Comparison of ENCODE assay signal across 26 mouse cellular contexts in the genomic region with DNA sequence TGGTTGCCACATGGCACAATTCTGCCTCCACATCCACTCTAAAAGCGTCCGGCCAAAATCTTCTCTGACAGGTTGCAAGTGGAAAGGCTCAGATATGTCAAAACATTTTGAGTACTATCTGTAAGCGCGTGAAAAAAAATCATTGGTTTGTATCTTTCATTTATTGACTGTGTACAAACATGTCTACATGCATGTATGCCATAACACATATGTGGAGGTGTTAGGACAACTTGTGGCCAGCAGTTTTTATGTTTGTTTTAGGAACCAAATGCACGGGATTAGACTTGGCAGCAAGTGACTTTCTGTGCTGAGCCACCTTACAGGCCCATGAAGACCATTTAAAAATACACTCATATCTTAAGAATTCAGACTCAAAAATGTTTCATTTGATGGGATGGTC.
"Had no signal": no experiment of that assay in that cellular context is flagged by ENCODE, and none has a peak within 500 bp of the region (broad histone marks: within the 10 kb centered on the region; RNA-seq: fewer than 3 reads in every experiment).

No protein-coding gene starts in this region.

- H3K36me3 ChIP-seq: heart, embryonic 13.5 days; heart, embryonic 15.5 days; hindbrain, embryonic 13.5 days; hindbrain, embryonic 15.5 days; kidney, embryonic 15.5 days; limb, embryonic 13.5 days; limb, embryonic 15.5 days; liver, embryonic 12.5 days had no signal

- H3K9me3 ChIP-seq: heart, embryonic 13.5 days; heart, embryonic 15.5 days; hindbrain, embryonic 13.5 days; hindbrain, embryonic 15.5 days; kidney, embryonic 15.5 days; limb, embryonic 13.5 days; limb, embryonic 15.5 days; liver, embryonic 12.5 days had no signal

- ATAC-seq: hindbrain, postnatal 0 days; intestine, embryonic 16.5 days; liver, embryonic 12.5 days had no signal

- H3K27ac ChIP-seq: hindbrain, embryonic 13.5 days; hindbrain, embryonic 15.5 days; hindbrain, postnatal 0 days; kidney, embryonic 15.5 days; kidney, postnatal 0 days; limb, embryonic 13.5 days; limb, embryonic 15.5 days; liver, embryonic 12.5 days; liver, embryonic 14.5 days had no signal

- H3K4me3 ChIP-seq: heart, embryonic 13.5 days; heart, embryonic 15.5 days; hindbrain, embryonic 13.5 days; hindbrain, embryonic 15.5 days; kidney, embryonic 15.5 days; limb, embryonic 13.5 days; limb, embryonic 15.5 days; liver, embryonic 12.5 days had no signal

- H3K9ac ChIP-seq: heart, embryonic 13.5 days; heart, embryonic 15.5 days; hindbrain, embryonic 13.5 days; hindbrain, embryonic 15.5 days; kidney, embryonic 15.5 days; limb, embryonic 13.5 days; limb, embryonic 15.5 days; liver, embryonic 12.5 days; liver, embryonic 14.5 days had no signal

- DNase-seq: gastrocnemius, postnatal 14 days; gastrocnemius, postnatal 36 days; heart, adult 18-20 months; heart, postnatal 14 days; heart, postnatal 36 days; kidney, adult 11 months; kidney, adult 2 months; kidney, adult 9 months; kidney, postnatal 14 days; kidney, postnatal 36 days; layer of hippocampus, adult 9-11 months; layer of hippocampus, postnatal 36 days; left cerebral cortex, postnatal 4 days had no signal

- H3K4me2 ChIP-seq: heart, embryonic 11.5 days; heart, embryonic 13.5 days; heart, embryonic 15.5 days; hindbrain, embryonic 13.5 days; hindbrain, embryonic 15.5 days; kidney, embryonic 15.5 days; limb, embryonic 13.5 days; limb, embryonic 15.5 days; liver, embryonic 12.5 days had no signal

- H3K4me1 ChIP-seq: limb, embryonic 15.5 days; liver, embryonic 12.5 days had no signal

- H3K27me3 ChIP-seq: heart, embryonic 13.5 days; heart, embryonic 15.5 days; hindbrain, embryonic 13.5 days; hindbrain, embryonic 15.5 days; kidney, embryonic 15.5 days; limb, embryonic 13.5 days; limb, embryonic 15.5 days; liver, embryonic 12.5 days had no signal
